Mouse (Mus musculus): ENCODE results near the gene Pycard.

Gene Pycard

GRCm38 (mm10) chr7:128004150-128004486 is 10.5 kb upstream of the Pycard start:
- ATAC-seq (ENCODE audit: insufficient number of reproducible peaks, low FRiP score, low TSS enrichment): no peak

- ATAC-seq (ENCODE audit: insufficient number of reproducible peaks, low FRiP score, low TSS enrichment): peak; percentile 89
Measured at GRCm38 (mm10) chr7:128003688-128004087, 10.0 kb upstream of the Pycard start, which contains the start of gene Trim72. Gene Trim72, plus strand, starts transcription at chr7:128003949.

- ATAC-seq (ENCODE audit: insufficient number of reproducible peaks, low FRiP score, low TSS enrichment): no peak
Measured at GRCm38 (mm10) chr7:128003098-128003497, 9.4 kb upstream of the Pycard start.

GRCm38 (mm10) chr7:128000068-128000950 is 6.6 kb upstream of the Pycard start:
- ATAC-seq (ENCODE audit: insufficient number of reproducible peaks, low FRiP score, low TSS enrichment): no peak

- no peak for ATAC-seq (ENCODE audit: insufficient number of reproducible peaks, low FRiP score, low TSS enrichment)
Measured at GRCm38 (mm10) chr7:127999436-127999835, 5.8 kb upstream of the Pycard start.

- ATAC-seq (ENCODE audit: insufficient number of reproducible peaks, low FRiP score, low TSS enrichment): no peak
Measured at GRCm38 (mm10) chr7:127992488-127993340, 953 bp downstream of the Pycard start.

GRCm38 (mm10) chr7:127991643-127992487 is 1.8 kb downstream of the Pycard start:
- no peak for ATAC-seq (ENCODE audit: insufficient number of reproducible peaks, low FRiP score, low TSS enrichment)

- no peak for ATAC-seq (ENCODE audit: insufficient number of reproducible peaks, low FRiP score, low TSS enrichment)
Measured at GRCm38 (mm10) chr7:127988904-127989303, 4.8 kb downstream of the Pycard start.

- ATAC-seq (ENCODE audit: insufficient number of reproducible peaks, low FRiP score, low TSS enrichment): no peak
Measured at GRCm38 (mm10) chr7:127980606-127981005, 13.1 kb downstream of the Pycard start.

GRCm38 (mm10) chr7:127978856-127979255 is 14.8 kb downstream of the Pycard start:
- ATAC-seq (ENCODE audit: insufficient number of reproducible peaks, low FRiP score, low TSS enrichment): no peak

- no peak for ATAC-seq (ENCODE audit: insufficient number of reproducible peaks, low FRiP score, low TSS enrichment)
Measured at GRCm38 (mm10) chr7:127974413-127974930, 19.2 kb downstream of the Pycard start.

GRCm38 (mm10) chr7:127967922-127968828 is 25.5 kb downstream of the Pycard start:
- ATAC-seq (ENCODE audit: insufficient number of reproducible peaks, low FRiP score, low TSS enrichment): 0 out of 2 replicates have a peak, but pooled peaks have one; percentile 12

- ATAC-seq (ENCODE audit: insufficient number of reproducible peaks, low FRiP score, low TSS enrichment): peak; percentile 95
Measured at GRCm38 (mm10) chr7:127967004-127967921, 26.4 kb downstream of the Pycard start, which contains the start of gene Fus. Gene Fus, plus strand, starts transcription at chr7:127967457.

- ATAC-seq (ENCODE audit: insufficient number of reproducible peaks, low FRiP score, low TSS enrichment): no peak
Measured at GRCm38 (mm10) chr7:127966371-127966918, 27.2 kb downstream of the Pycard start.

- no peak for ATAC-seq (ENCODE audit: insufficient number of reproducible peaks, low FRiP score, low TSS enrichment)
Measured at GRCm38 (mm10) chr7:127959364-127959763, 34.3 kb downstream of the Pycard start.

GRCm38 (mm10) chr7:127952864-127953581 is 40.6 kb downstream of the Pycard start:
- ATAC-seq (ENCODE audit: insufficient number of reproducible peaks, low FRiP score, low TSS enrichment): no peak

GRCm38 (mm10) chr7:127946470-127947023 is 47.1 kb downstream of the Pycard start, which contains the start of gene Prss36:
Gene Prss36, minus strand, starts transcription at chr7:127946725.
- ATAC-seq (ENCODE audit: insufficient number of reproducible peaks, low FRiP score, low TSS enrichment): no peak
